Mouse (Mus musculus) CH12.LX (cell line): ENCODE data around the gene Trappc10.

Experiments
- CTCF ChIP-seq, 2 experiments: IDR thresholded peaks in 1 of 2; conservative IDR thresholded peaks in 1 of 2; 2 replicates each; pipeline ENCODE4 v1.5.1; 2011 to 2012; ENCODE audit warnings: low read depth in 2 of 2, low read length in 2 of 2, improper control_type of control experiment in 1 of 2, inconsistent platforms in 1 of 2, mild to moderate bottlenecking in 1 of 2, moderate library complexity in 1 of 2
- EP300 ChIP-seq: IDR thresholded peaks from 2 replicates; pipeline ENCODE4 v1.6.1; 2011; ENCODE audit warnings: low read length, improper control_type of control experiment
- MAX ChIP-seq: IDR thresholded peaks from 2 replicates; pipeline ENCODE4 v1.6.1; 2011; ENCODE audit warnings: low read length, improper control_type of control experiment
- MYC ChIP-seq: IDR thresholded peaks from 2 replicates; pipeline ENCODE4 v1.6.1; 2011; ENCODE audit warnings: low read depth, mild to moderate bottlenecking, improper control_type of control experiment, low read length
- POLR2A ChIP-seq: IDR thresholded peaks from 2 replicates; pipeline ENCODE4 v1.6.1; 2011; ENCODE audit warnings: low read depth, mild to moderate bottlenecking, improper control_type of control experiment, low read length

DNA sequence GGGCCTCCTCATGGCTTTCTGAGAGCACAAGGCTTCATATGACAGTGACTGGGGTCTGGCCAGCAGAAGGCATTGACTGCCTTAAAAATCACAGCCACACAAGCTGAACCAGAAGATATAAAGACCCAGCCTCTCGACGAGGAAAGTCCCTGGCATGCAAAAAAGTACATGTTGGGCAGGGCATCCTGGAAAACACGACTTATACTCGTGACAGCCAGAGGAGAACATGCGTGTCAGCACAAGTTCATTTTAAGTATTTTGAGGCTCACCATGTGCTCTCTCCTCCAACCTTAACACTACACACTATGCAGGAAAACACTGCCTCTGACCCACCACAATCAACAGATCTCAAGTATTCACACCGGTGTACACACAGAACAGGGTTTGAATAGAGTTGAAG, 20.3 kb downstream of the Trappc10 start:
- peak; percentile 98 for TF ChIP-seq MYC
- peak; percentile 97 for TF ChIP-seq MAX
- no peak; the same call in 1 of the 2 replicates for TF ChIP-seq POLR2A
- peak; percentile 48; the same call in 1 of the 2 replicates for TF ChIP-seq EP300
- TF ChIP-seq CTCF (conservative IDR thresholded peaks at IDR 0.05 in 1 of 2, IDR thresholded peaks at IDR 0.05 in 1 of 2; ENCODE audit: low read depth in 2 of 2, low read length in 2 of 2), result peak in 1 of 2 experiments; percentile 22; a peak in 1 of 4 replicates
